Mouse (Mus musculus) midbrain, embryonic 10.5 days (tissue): ENCODE data around the gene Dlx5. TPM values are rescaled to one million over a fixed set of nuclear protein-coding genes. Genes with fewer than 3 reads are reported as not detected.

Source experiments
- DNase-seq: peaks from one replicate; pipeline ENCODE4 v3.0.0-alpha.2; 2017; ENCODE audit warnings: low spot score
- H3K27ac ChIP-seq: fragments of 300-500 bp; sonication (generic); replicated peaks from 2 replicates; pipeline ENCODE4 v1.5.1; 2016; ENCODE audit warnings: mild to moderate bottlenecking
- H3K27me3 ChIP-seq: fragments of 300-500 bp; sonication (generic); 2 replicates; pipeline ENCODE4 v1.6.1; 2016; ENCODE audit warnings: low read depth, mild to moderate bottlenecking; ENCODE audit not compliant: poor library complexity, severe bottlenecking
- H3K36me3 ChIP-seq: fragments of 300-500 bp; sonication (generic); 2 replicates; pipeline ENCODE4 v1.6.1; 2016; ENCODE audit warnings: mild to moderate bottlenecking, moderate library complexity
- H3K4me1 ChIP-seq: fragments of 300-500 bp; sonication (generic); 2 replicates; pipeline ENCODE4 v1.6.1; 2016
- H3K4me3 ChIP-seq: fragments of 300-500 bp; sonication (generic); 2 replicates; pipeline ENCODE4 v1.5.1; 2016; ENCODE audit warnings: mild to moderate bottlenecking, moderate library complexity
- H3K9me3 ChIP-seq: fragments of 300-500 bp; sonication (generic); replicated peaks from 2 replicates; pipeline ENCODE4 v1.6.1; 2016; ENCODE audit warnings: mild to moderate bottlenecking
- WGBS: fragments of 180-500 bp; shearing (Covaris S2); methylation state at CpG from one replicate; pipeline ENCODE4 v1.1.7; 2016; 5-methylcytosine and 5-hydroxymethylcytosine counted together
- polyA plus RNA-seq: library from polyadenylated mRNA; unstranded; fragments of >200 nt; fragmentation: Nextera tagmentation; extraction: Ambion mirVana; gene quantifications from 2 replicates; pipeline ENCODE4 v1.2.1, GENCODE M21; 2016

The Dlx5 gene
- polyA plus RNA-seq, 1 experiment from 2014 or later, result 4.5 TPM

GRCm38 (mm10) chr6:6873476-6874072, 8.3 kb downstream of the Dlx5 start:
- DNase-seq, result peak; percentile 19
- H3K27ac ChIP-seq, result no peak overlapping the region

GRCm38 (mm10) chr6:6872873-6873272, 9.0 kb downstream of the Dlx5 start:
- no peak overlapping the region for H3K27ac ChIP-seq

More at GRCm38 (mm10) chr6:6873476-6874072, 8.3 kb downstream of the Dlx5 start:
- H3K4me1 ChIP-seq, result peaks cover 15% of the 10 kb centered on the region
- H3K9me3 ChIP-seq, result no peaks in the 10 kb centered on the region
- H3K36me3 ChIP-seq, result no peaks in the 10 kb centered on the region
- 1% methylated on average over 19 of the region's 19 CpGs for WGBS
- no peak overlapping the region for H3K4me3 ChIP-seq
- peaks cover 100% of the 10 kb centered on the region for H3K27me3 ChIP-seq

GRCm38 (mm10) chr6:6871692-6872091, 10.2 kb downstream of the Dlx5 start:
- WGBS, result 4% methylated on average over 5 of the region's 5 CpGs
- Histone ChIP-seq H3K4me3 (no peak overlapping the region), H3K36me3 (no peaks in the 10 kb centered on the region), H3K4me1 (peaks cover 9% of the 10 kb centered on the region), H3K27ac (no peak overlapping the region), H3K27me3 (peaks cover 100% of the 10 kb centered on the region), H3K9me3 (no peaks in the 10 kb centered on the region)
- DNase-seq, result no peak

More at GRCm38 (mm10) chr6:6872873-6873272, 9.0 kb downstream of the Dlx5 start:
- Histone ChIP-seq H3K9me3 (no peaks in the 10 kb centered on the region), H3K4me1 (peaks cover 9% of the 10 kb centered on the region), H3K4me3 (no peak overlapping the region), H3K36me3 (no peaks in the 10 kb centered on the region), H3K27me3 (peaks cover 100% of the 10 kb centered on the region)
- peak; percentile 35 for DNase-seq
- WGBS, result 0% methylated on average over 5 of the region's 5 CpGs

- no peaks in the 10 kb centered on the region for H3K9me3 ChIP-seq
- H3K27ac ChIP-seq, result no peak overlapping the region
- H3K4me3 ChIP-seq, result no peak overlapping the region
- peaks cover 100% of the 10 kb centered on the region for H3K27me3 ChIP-seq
- H3K36me3 ChIP-seq, result no peaks in the 10 kb centered on the region
- DNase-seq, result peak; percentile 25
- WGBS, result under 1% methylated on average over 7 of the region's 7 CpGs
- H3K4me1 ChIP-seq, result peaks cover 9% of the 10 kb centered on the region
These were observed 10.9 kb downstream of the Dlx5 start for GRCm38 (mm10) chr6:6870876-6871420.

GRCm38 (mm10) chr6:6869961-6870800, 11.7 kb downstream of the Dlx5 start:
- H3K27me3 ChIP-seq, result peaks cover 100% of the 10 kb centered on the region

GRCm38 (mm10) chr6:6869041-6869685, 12.7 kb downstream of the Dlx5 start:
- Histone ChIP-seq H3K27ac (no peak overlapping the region), H3K27me3 (peaks cover 100% of the 10 kb centered on the region), H3K4me1 (peaks cover 7% of the 10 kb centered on the region), H3K36me3 (no peaks in the 10 kb centered on the region), H3K9me3 (no peaks in the 10 kb centered on the region), H3K4me3 (no peak overlapping the region)
- no peak for DNase-seq
- WGBS, result 5% methylated on average over 13 of the region's 13 CpGs

More at GRCm38 (mm10) chr6:6869961-6870800, 11.7 kb downstream of the Dlx5 start:
- no peak overlapping the region for H3K4me3 ChIP-seq
- no peaks in the 10 kb centered on the region for H3K9me3 ChIP-seq
- WGBS, result under 1% methylated on average over 11 of the region's 11 CpGs
- DNase-seq, result peak; percentile 22
- H3K36me3 ChIP-seq, result no peaks in the 10 kb centered on the region
- peaks cover 9% of the 10 kb centered on the region for H3K4me1 ChIP-seq
- no peak overlapping the region for H3K27ac ChIP-seq

- WGBS, result 4% methylated on average over 9 of the region's 9 CpGs
- Histone ChIP-seq H3K9me3 (no peaks in the 10 kb centered on the region), H3K4me1 (peaks cover 25% of the 10 kb centered on the region), H3K27ac (no peak overlapping the region), H3K27me3 (peaks cover 100% of the 10 kb centered on the region), H3K36me3 (no peaks in the 10 kb centered on the region), H3K4me3 (no peak overlapping the region)
- peak; percentile 34 for DNase-seq
These were observed 14.9 kb downstream of the Dlx5 start for GRCm38 (mm10) chr6:6867031-6867430.

- no peaks in the 10 kb centered on the region for H3K9me3 ChIP-seq
- under 1% methylated on average over 36 of the region's 36 CpGs for WGBS
- peak overlapping the region; percentile 58; the same call in 1 of the 2 replicates for H3K4me3 ChIP-seq
- DNase-seq, result peak; percentile 64
- no peak overlapping the region for H3K27ac ChIP-seq
- peaks cover 42% of the 10 kb centered on the region for H3K4me1 ChIP-seq
- H3K36me3 ChIP-seq, result no peaks in the 10 kb centered on the region
- peaks cover 100% of the 10 kb centered on the region for H3K27me3 ChIP-seq
These were observed 17.1 kb downstream of the Dlx5 start for GRCm38 (mm10) chr6:6864441-6865440.

- no peaks in the 10 kb centered on the region for H3K36me3 ChIP-seq
- no peak for DNase-seq
- under 1% methylated on average over 21 of the region's 21 CpGs for WGBS
- peak overlapping the region; percentile 55; the same call in 1 of the 2 replicates for H3K27ac ChIP-seq
- peaks cover 100% of the 10 kb centered on the region for H3K27me3 ChIP-seq
- peaks cover 45% of the 10 kb centered on the region for H3K4me1 ChIP-seq
- peak overlapping the region; percentile 58 for H3K4me3 ChIP-seq
- no peaks in the 10 kb centered on the region for H3K9me3 ChIP-seq
These were observed 17.9 kb downstream of the Dlx5 start for GRCm38 (mm10) chr6:6863955-6864354.

GRCm38 (mm10) chr6:6863160-6863870, 18.6 kb downstream of the Dlx5 start, which contains the start of gene Dlx6:
Dlx6 (plus strand) TSS chr6:6863334.
- WGBS, result under 1% methylated on average over 52 of the region's 52 CpGs
- peak within 1 kb of the TSS; percentile 55; the same call in 1 of the 2 replicates for H3K27ac ChIP-seq
- H3K4me3 ChIP-seq, result peak within 1 kb of the TSS; percentile 58
- peak; percentile 77 for DNase-seq
- no peaks in the 10 kb centered on the region for H3K36me3 ChIP-seq
- H3K9me3 ChIP-seq, result no peaks in the 10 kb centered on the region
- H3K4me1 ChIP-seq, result peaks cover 45% of the 10 kb centered on the region
- H3K27me3 ChIP-seq, result peaks cover 100% of the 10 kb centered on the region

GRCm38 (mm10) chr6:6862611-6863010, 19.3 kb downstream of the Dlx5 start:
- H3K4me3 ChIP-seq, result peak overlapping the region; percentile 58
- H3K36me3 ChIP-seq, result no peaks in the 10 kb centered on the region
- 0% methylated on average over 23 of the region's 23 CpGs for WGBS
- peaks cover 45% of the 10 kb centered on the region for H3K4me1 ChIP-seq
- no peaks in the 10 kb centered on the region for H3K9me3 ChIP-seq
- H3K27me3 ChIP-seq, result peaks cover 100% of the 10 kb centered on the region
- peak; percentile 86 for DNase-seq
- no peak overlapping the region for H3K27ac ChIP-seq
